Mouse (Mus musculus): ENCODE measurements around the gene Zic3.

- TF ChIP-seq POLR2A (IDR thresholded peaks at IDR 0.05; ENCODE audit: extremely low read depth, insufficient read depth, low read length) (no peak), CTCF (IDR thresholded peaks at IDR 0.05; ENCODE audit: low read depth, low read length) (no peak)
Measured at GRCm38 (mm10) chrX:58031671-58032605, 9.4 kb downstream of the Zic3 start.

Data from liver, adult 2 months (tissue).